Mouse (Mus musculus) lung, embryonic 15.5 days (tissue): Measurements from ENCODE around the gene Gid8. TPM values are rescaled to one million over a fixed set of nuclear protein-coding genes. Genes with fewer than 3 reads are reported as not detected.

ENCODE experiments used
- ATAC-seq: fragments of 200-750 bp; cut with Nextera tagmentation; 2 replicates; pipeline ENCODE4 v1.8.0; 2017; ENCODE audit warnings: moderate number of reproducible peaks, borderline replicate concordance; ENCODE audit not compliant: low FRiP score, low TSS enrichment; ENCODE audit errors: extremely low read depth
- H3K27ac ChIP-seq: fragments of 300-500 bp; sonication (generic); 2 replicates; pipeline ENCODE4 v1.5.1; 2015; ENCODE audit warnings: moderate library complexity, mild to moderate bottlenecking, inconsistent platforms
- H3K27me3 ChIP-seq: fragments of 300-500 bp; sonication (generic); 2 replicates; pipeline ENCODE4 v1.6.1; 2015; ENCODE audit warnings: inconsistent platforms
- H3K36me3 ChIP-seq: fragments of 300-500 bp; sonication (generic); 2 replicates; pipeline ENCODE4 v1.6.1; 2015; ENCODE audit warnings: inconsistent platforms
- H3K4me1 ChIP-seq: fragments of 300-500 bp; sonication (generic); 2 replicates; pipeline ENCODE4 v1.6.1; 2015; ENCODE audit warnings: inconsistent platforms
- H3K4me2 ChIP-seq: fragments of 300-500 bp; sonication (generic); 2 replicates; pipeline ENCODE4 v1.6.1; 2015; ENCODE audit warnings: inconsistent platforms, mild to moderate bottlenecking, moderate library complexity
- H3K4me3 ChIP-seq: fragments of 300-500 bp; sonication (generic); 2 replicates; pipeline ENCODE4 v1.5.1; 2015; ENCODE audit warnings: mild to moderate bottlenecking, inconsistent platforms
- H3K9ac ChIP-seq: fragments of 300-500 bp; sonication (generic); 2 replicates; pipeline ENCODE4 v1.6.1; 2015; ENCODE audit warnings: inconsistent platforms
- H3K9me3 ChIP-seq: fragments of 300-500 bp; sonication (generic); 2 replicates; pipeline ENCODE4 v1.6.1; 2016; ENCODE audit warnings: inconsistent platforms
- WGBS: fragments of 180-500 bp; shearing (Covaris S2); methylation state at CpG from one replicate; pipeline ENCODE4 v1.1.7; 2015; 5-methylcytosine and 5-hydroxymethylcytosine counted together
- polyA plus RNA-seq: library from polyadenylated mRNA; unstranded; fragments of >200 nt; fragmentation: Nextera tagmentation; extraction: Ambion mirVana; gene quantifications from 2 replicates; pipeline ENCODE4 v1.2.1, GENCODE M21; 2015

Gene Gid8
- polyA plus RNA-seq, result 55.0 and 56.0 TPM in 2 replicates

GRCm38 (mm10) chr2:180709923-180710272 lies at the start of gene Gid8, which contains the start of gene Dido1:
Gene Gid8 (plus strand): TSS chr2:180710117.
Gene Dido1 (minus strand): TSS chr2:180709999.
- H3K27me3 ChIP-seq, result no peaks in the 10 kb centered on the region
- peak within 1 kb of the TSS; percentile 100 for H3K4me3 ChIP-seq
- peaks cover 26% of the 10 kb centered on the region for H3K4me1 ChIP-seq
- H3K27ac ChIP-seq, result peak within 1 kb of the TSS; percentile 82
- WGBS, result 1% methylated on average over 36 of the region's 43 CpGs
- peaks cover 11% of the 10 kb centered on the region for H3K36me3 ChIP-seq
- peak; percentile 94 for ATAC-seq
- H3K9me3 ChIP-seq, result no peaks in the 10 kb centered on the region
- H3K9ac ChIP-seq, result peak within 1 kb of the TSS; percentile 100
- H3K4me2 ChIP-seq, result peak within 1 kb of the TSS; percentile 61

GRCm38 (mm10) chr2:180660521-180660920 lies 49.4 kb upstream of the Gid8 start:
- Histone ChIP-seq H3K9ac (no peak overlapping the region), H3K4me1 (no peaks in the 10 kb centered on the region), H3K27me3 (no peaks in the 10 kb centered on the region), H3K27ac (no peak overlapping the region), H3K36me3 (peaks cover 9% of the 10 kb centered on the region), H3K9me3 (no peaks in the 10 kb centered on the region), H3K4me2 (no peak overlapping the region), H3K4me3 (no peak overlapping the region)
- ATAC-seq, result no peak
- 89% methylated on average over 5 of the region's 5 CpGs for WGBS

DNA sequence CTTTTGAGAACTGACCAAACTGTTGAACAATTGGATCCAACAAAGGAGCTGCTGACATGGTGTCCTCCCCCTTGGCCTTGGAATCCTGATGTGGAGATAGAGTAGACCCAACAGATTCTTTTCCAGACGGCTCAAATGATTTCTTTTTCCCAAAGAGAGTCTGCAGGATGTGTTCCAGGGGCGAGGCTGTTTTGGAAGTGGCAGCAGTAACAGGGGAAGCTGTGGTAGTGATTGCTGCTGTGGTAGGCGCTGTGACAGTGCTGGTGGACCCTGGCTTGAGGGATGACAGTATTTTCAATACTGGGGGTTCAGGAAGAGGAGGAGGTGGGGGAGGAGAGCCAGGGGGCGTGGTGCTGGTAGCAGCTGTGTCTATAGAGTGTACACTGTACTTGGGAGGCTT lies 47.9 kb upstream of the Gid8 start:
- no peaks in the 10 kb centered on the region for H3K9me3 ChIP-seq
- H3K9ac ChIP-seq, result no peak overlapping the region
- H3K36me3 ChIP-seq, result peaks cover 22% of the 10 kb centered on the region
- H3K4me2 ChIP-seq, result no peak overlapping the region
- no peak overlapping the region for H3K27ac ChIP-seq
- ATAC-seq, result no peak
- no peak overlapping the region for H3K4me3 ChIP-seq
- no peaks in the 10 kb centered on the region for H3K27me3 ChIP-seq
- H3K4me1 ChIP-seq, result no peaks in the 10 kb centered on the region
- 78% methylated on average over 4 of the region's 4 CpGs for WGBS

GRCm38 (mm10) chr2:180676706-180677105 lies 33.2 kb upstream of the Gid8 start:
- Histone ChIP-seq H3K9me3 (no peaks in the 10 kb centered on the region), H3K9ac (no peak overlapping the region), H3K27me3 (no peaks in the 10 kb centered on the region), H3K36me3 (peaks cover 44% of the 10 kb centered on the region), H3K4me1 (no peaks in the 10 kb centered on the region), H3K27ac (no peak overlapping the region), H3K4me2 (no peak overlapping the region), H3K4me3 (no peak overlapping the region)
- no peak for ATAC-seq
- 79% methylated on average over 2 of the region's 2 CpGs for WGBS

DNA sequence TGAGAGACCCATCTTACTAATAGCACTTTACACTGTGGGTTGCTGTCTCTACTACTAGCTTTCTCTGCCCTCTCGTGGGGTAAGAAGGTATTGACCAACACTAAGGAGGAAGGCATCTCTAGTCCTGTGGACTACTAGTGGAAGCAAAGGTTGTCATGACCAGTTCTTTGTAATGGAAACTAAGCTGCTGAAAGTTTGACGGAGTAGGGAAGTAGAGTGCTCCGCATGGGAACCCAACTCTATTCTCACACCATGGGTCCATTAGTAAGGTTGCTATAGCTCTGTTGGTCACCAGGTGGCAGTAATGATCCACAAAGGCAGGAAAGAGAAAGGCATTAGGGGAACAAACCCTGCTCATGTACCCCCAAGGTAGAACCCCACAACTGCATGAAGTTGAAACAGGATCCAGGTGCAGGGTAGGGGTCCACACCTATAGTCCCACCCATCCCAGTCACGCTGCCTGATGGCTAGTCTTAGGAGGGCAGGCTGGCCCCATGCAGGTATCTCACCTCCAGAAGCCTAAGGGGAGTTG lies 31.2 kb upstream of the Gid8 start:
- Histone ChIP-seq H3K9ac (no peak overlapping the region), H3K4me3 (no peak overlapping the region), H3K27ac (no peak overlapping the region), H3K4me2 (no peak overlapping the region), H3K27me3 (no peaks in the 10 kb centered on the region), H3K9me3 (no peaks in the 10 kb centered on the region), H3K4me1 (no peaks in the 10 kb centered on the region), H3K36me3 (peaks cover 45% of the 10 kb centered on the region)
- ATAC-seq, result peak; percentile 47
- WGBS, result 24% methylated on average over 4 of the region's 4 CpGs

DNA sequence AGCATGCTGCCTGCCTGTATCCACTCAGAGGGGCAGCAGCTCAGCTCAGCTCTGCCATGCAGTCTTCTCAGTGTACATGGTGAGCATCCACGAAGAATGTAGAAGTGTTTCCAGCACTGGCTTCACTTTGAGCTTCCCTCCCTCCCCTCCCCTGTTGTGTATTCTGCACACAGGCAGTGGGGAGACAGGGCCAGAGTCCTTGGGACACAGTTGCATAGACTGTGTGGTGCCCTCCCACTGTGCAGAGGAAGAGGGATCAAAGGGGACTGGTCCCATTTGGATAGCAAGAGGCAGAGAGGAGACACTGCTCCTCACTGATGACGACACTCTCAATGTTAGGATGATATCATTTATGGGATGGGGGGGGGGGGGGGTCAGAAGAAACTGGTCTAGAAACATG lies 28.7 kb upstream of the Gid8 start:
- H3K4me2 ChIP-seq, result no peak overlapping the region
- no peak overlapping the region for H3K9ac ChIP-seq
- no peaks in the 10 kb centered on the region for H3K9me3 ChIP-seq
- no peak for ATAC-seq
- 48% methylated on average over 2 of the region's 2 CpGs for WGBS
- no peaks in the 10 kb centered on the region for H3K4me1 ChIP-seq
- no peak overlapping the region for H3K27ac ChIP-seq
- H3K4me3 ChIP-seq, result no peak overlapping the region
- peaks cover 58% of the 10 kb centered on the region for H3K36me3 ChIP-seq
- H3K27me3 ChIP-seq, result no peaks in the 10 kb centered on the region

DNA sequence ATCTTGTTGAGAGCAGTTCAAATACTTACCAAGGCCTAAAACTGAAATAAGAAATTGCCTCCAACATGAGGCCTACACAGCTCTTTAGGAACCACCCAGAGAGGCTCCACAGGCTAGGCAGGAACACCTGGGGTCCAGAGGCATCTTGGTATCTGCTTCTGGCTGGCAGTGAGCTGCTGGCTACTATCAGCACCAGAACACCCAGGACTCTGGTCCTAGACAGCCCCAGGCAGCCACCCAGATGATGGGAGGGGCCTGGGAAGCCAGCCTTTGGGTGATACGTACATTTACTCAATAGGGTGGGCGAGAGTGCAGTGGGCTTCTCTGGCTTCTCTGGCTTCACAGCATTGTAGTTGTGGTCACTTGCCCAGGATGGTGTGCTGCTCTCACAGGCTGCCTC lies 26.4 kb upstream of the Gid8 start:
- Histone ChIP-seq H3K36me3 (peaks cover 81% of the 10 kb centered on the region), H3K27me3 (no peaks in the 10 kb centered on the region), H3K4me3 (no peak overlapping the region), H3K4me1 (no peaks in the 10 kb centered on the region), H3K9me3 (no peaks in the 10 kb centered on the region), H3K9ac (no peak overlapping the region), H3K4me2 (no peak overlapping the region), H3K27ac (no peak overlapping the region)
- no peak for ATAC-seq
- WGBS, result 93% methylated on average over 2 of the region's 2 CpGs

DNA sequence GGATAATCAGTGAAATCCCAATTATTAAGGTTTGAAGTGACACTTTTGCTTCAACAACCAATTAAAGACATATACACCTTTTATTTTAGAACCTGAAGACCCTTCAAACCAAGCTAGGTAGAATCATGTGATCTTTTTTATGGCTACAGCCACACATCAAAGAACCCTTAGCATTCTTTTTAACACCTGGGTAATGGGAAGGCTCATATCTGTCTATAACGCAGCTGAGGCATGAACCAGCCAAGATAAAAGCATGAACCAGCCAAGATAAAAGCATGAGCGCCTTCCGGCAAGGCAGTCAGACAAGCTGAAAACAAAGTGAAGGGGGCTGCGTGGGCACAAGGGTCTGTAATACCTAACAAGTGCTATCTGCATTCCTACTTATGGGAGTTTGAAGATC lies 25.9 kb upstream of the Gid8 start:
- no peak for ATAC-seq

DNA sequence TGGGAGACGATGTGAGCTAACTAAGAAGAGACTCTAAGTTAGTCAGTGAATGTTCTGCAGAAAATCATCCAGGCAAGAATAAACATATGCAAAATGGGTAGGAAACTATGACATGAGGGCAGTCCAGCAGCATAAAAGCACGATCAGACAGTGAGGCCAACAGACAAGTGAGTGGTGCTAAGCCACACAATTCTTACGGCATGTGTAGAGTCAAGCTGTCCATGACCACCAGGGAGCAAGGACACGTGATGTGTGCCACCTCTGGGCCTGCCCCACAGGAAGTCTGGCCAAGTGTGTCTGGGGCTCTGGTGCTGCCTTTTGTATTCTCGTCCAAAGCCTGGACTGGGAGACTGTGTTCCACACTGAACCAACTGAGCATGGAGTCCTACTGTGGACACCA lies 20.1 kb upstream of the Gid8 start:
- no peak overlapping the region for H3K9ac ChIP-seq
- no peak overlapping the region for H3K4me3 ChIP-seq
- no peaks in the 10 kb centered on the region for H3K9me3 ChIP-seq
- no peak overlapping the region for H3K27ac ChIP-seq
- H3K4me1 ChIP-seq, result peaks cover 9% of the 10 kb centered on the region
- peaks cover 63% of the 10 kb centered on the region for H3K36me3 ChIP-seq
- H3K27me3 ChIP-seq, result no peaks in the 10 kb centered on the region
- no peak overlapping the region for H3K4me2 ChIP-seq
- 81% methylated on average over 5 of the region's 5 CpGs for WGBS
- no peak for ATAC-seq

More for the DNA sequence above, 25.9 kb upstream of the Gid8 start:
- no peaks in the 10 kb centered on the region for H3K9me3 ChIP-seq
- 88% methylated on average over 4 of the region's 4 CpGs for WGBS
- H3K9ac ChIP-seq, result no peak overlapping the region
- no peaks in the 10 kb centered on the region for H3K27me3 ChIP-seq
- H3K4me2 ChIP-seq, result no peak overlapping the region
- peaks cover 86% of the 10 kb centered on the region for H3K36me3 ChIP-seq
- no peak overlapping the region for H3K4me3 ChIP-seq
- no peak overlapping the region for H3K27ac ChIP-seq
- H3K4me1 ChIP-seq, result no peaks in the 10 kb centered on the region

GRCm38 (mm10) chr2:180692630-180693029 lies 17.3 kb upstream of the Gid8 start:
- H3K9ac ChIP-seq, result no peak overlapping the region
- H3K9me3 ChIP-seq, result no peaks in the 10 kb centered on the region
- no peak overlapping the region for H3K27ac ChIP-seq
- H3K4me2 ChIP-seq, result no peak overlapping the region
- H3K27me3 ChIP-seq, result no peaks in the 10 kb centered on the region
- no peak overlapping the region for H3K4me3 ChIP-seq
- H3K4me1 ChIP-seq, result peaks cover 9% of the 10 kb centered on the region
- H3K36me3 ChIP-seq, result peaks cover 35% of the 10 kb centered on the region
- no peak; the same call in 1 of the 2 replicates for ATAC-seq
- WGBS, result 3% methylated on average over 1 of the region's 1 CpGs

DNA sequence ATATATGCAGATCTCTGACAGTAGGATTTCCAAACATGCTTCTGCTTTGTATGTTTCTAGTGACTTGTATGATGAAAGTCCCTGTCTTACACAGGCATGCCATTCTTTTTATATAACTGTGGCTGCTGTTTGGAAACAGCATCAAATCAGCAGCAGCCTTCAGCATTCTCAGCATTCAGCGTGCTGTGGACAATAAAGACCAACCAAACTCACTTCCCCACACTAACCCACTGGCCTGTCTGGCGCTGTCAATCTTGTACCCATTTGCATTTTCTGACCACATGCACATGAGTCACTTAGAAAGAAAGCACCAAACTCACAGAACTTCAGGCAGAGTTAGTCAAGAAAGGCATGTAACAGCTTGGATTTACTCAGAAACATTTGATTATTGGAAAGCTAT lies 14.7 kb upstream of the Gid8 start:
- no peak overlapping the region for H3K27ac ChIP-seq
- ATAC-seq, result no peak
- no peak overlapping the region for H3K4me3 ChIP-seq
- peaks cover 18% of the 10 kb centered on the region for H3K4me1 ChIP-seq
- H3K27me3 ChIP-seq, result no peaks in the 10 kb centered on the region
- no peaks in the 10 kb centered on the region for H3K9me3 ChIP-seq
- peaks cover 10% of the 10 kb centered on the region for H3K36me3 ChIP-seq
- 87% methylated on average over 2 of the region's 2 CpGs for WGBS
- no peak overlapping the region for H3K9ac ChIP-seq
- no peak overlapping the region for H3K4me2 ChIP-seq

- Histone ChIP-seq H3K27ac (no peak overlapping the region), H3K27me3 (no peaks in the 10 kb centered on the region), H3K9me3 (no peaks in the 10 kb centered on the region), H3K4me2 (peak overlapping the region; percentile 88), H3K4me3 (peak overlapping the region; percentile 88), H3K4me1 (peaks cover 44% of the 10 kb centered on the region), H3K9ac (peak overlapping the region; percentile 96; the same call in 1 of the 2 replicates), H3K36me3 (no peaks in the 10 kb centered on the region)
- no peak for ATAC-seq
- WGBS, result 67% methylated on average over 5 of the region's 5 CpGs
These were observed 9.5 kb upstream of the Gid8 start for GRCm38 (mm10) chr2:180700457-180700856.
